Mouse (Mus musculus) kidney, adult 2 months (tissue): ENCODE results near the gene Nt5m.

Experiments used
- CTCF ChIP-seq: fragments of 200-500 bp; conservative IDR thresholded peaks from 2 replicates; pipeline ENCODE4 v1.5.1; 2011; ENCODE audit warnings: low read depth, mild to moderate bottlenecking, control low read depth, low read length, moderate library complexity, mixed read lengths; ENCODE audit not compliant: insufficient read depth, insufficient read length
- POLR2A ChIP-seq: fragments of 200-500 bp; IDR thresholded peaks from one replicate; pipeline ENCODE4 v1.6.1; 2011; ENCODE audit warnings: low read depth, low read length, control low read depth

DNA sequence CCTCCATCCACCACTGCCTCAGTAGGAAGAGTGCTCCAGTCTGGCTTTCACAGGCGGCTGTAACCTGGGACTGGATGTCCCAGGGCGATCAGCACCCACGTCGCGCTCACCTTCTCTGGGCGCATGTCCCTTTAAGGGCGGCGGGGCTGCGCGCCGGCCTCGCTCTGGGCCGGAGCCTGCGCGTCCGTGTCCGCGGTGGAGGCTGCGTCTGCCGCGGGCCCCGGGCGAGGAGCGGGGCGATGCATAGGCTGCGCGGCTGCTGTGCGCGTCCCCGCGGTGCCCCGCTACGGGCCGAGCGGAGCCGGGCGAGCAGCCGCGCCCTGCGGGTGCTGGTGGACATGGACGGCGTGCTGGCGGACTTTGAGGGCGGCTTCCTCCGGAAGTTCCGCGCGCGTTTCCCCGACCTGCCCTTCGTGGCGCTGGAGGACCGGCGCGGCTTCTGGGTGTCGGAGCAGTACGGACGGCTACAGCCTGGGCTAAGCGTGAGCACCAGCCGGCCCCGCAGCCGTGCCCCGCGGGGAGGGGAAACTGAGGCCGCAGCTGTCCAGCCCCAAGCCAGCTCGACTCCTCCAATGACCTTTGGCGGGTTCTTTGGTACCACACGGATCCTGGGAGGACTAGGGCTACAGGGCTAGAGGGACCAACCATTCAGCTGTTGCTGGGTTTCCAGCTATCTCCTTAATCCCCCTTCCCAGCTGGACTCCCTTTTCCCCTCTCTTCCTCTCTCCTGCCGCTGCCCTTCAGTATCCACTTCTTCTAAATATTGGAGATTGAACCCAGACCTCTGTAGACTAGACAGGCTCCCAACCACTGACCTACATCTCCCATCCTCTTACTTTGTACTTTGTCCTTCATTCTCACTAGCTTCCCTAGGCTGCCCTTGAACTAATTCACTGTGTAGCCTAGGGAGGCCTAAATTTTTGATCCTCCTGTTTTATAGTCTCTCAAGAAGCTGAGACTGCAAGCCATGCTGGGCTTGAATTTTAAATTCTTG, 8.9 kb downstream of the Nt5m start:
- TF ChIP-seq POLR2A (no peak), CTCF (no peak)
